Mouse (Mus musculus): ENCODE data around the gene Pom121.

GRCm38 (mm10) chr5:135337575-135337974 is 56.8 kb downstream of the Pom121 start:
- TF ChIP-seq CTCF (IDR thresholded peaks at IDR 0.05; ENCODE audit: low read depth, low read length) (no peak), GATA1 (IDR thresholded peaks at IDR 0.05; ENCODE audit: borderline replicate concordance, low read length) (no peak), TAL1 (conservative IDR thresholded peaks at IDR 0.05; ENCODE audit: low read depth, low read length) (no peak), GATA2 (IDR thresholded peaks at IDR 0.05; ENCODE audit: borderline replicate concordance, low read depth, low read length) (no peak)
